Mouse (Mus musculus) ES-Bruce4 (cell line): ENCODE results near the gene Tspan4.

Source experiments
- CTCF ChIP-seq: IDR thresholded peaks from one replicate; pipeline ENCODE4 v1.8.1; 2011; ENCODE audit warnings: low read depth, low read length
- EP300 ChIP-seq: IDR thresholded peaks from 2 replicates; pipeline ENCODE4 v1.6.1; 2011; ENCODE audit warnings: low read depth, low read length; ENCODE audit not compliant: insufficient read depth
- POLR2A ChIP-seq: IDR thresholded peaks from one replicate; pipeline ENCODE4 v1.8.1; 2011; ENCODE audit warnings: low read length; ENCODE audit not compliant: insufficient read depth

DNA sequence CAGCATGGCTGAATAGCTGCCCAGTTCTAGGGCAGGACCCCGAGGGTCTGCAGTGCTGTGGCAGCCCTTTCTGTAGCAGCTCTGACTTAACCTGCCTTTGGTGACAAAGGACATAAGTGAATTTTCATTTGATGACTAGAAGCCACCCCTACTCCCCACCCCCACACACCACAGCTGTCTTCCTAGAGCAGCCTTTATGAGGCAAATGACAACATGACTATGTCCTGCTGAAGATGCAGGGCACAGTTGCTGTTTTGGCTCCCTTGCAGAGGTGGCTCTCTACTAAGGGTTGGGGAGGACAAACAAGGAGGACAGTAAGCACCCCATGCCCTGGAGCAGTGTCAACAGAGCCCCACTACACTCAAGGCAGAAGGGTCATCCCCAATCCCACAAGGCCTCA, 44.8 kb downstream of the Tspan4 start:
- TF ChIP-seq CTCF: no peak
- no peak for TF ChIP-seq POLR2A
- no peak for TF ChIP-seq EP300
